Mouse (Mus musculus) v-Abl transformed pro-B cells (cell line): Measurements from ENCODE around the gene Stambpl1.

Source experiments
- in situ Hi-C, 2 experiments: fragments of 400-800 bp; cut with MboI; formaldehyde crosslinking; loops; one replicate each; pipeline ENCODE4 v1.15.1; 2025; ENCODE audit not compliant: unreplicated experiment in 2 of 2

The Stambpl1 gene

GRCm38 (mm10) chr19:34192008-34192963 is at the start of gene Stambpl1:
Gene Stambpl1, plus strand, starts transcription at chr19:34192229.
- in situ Hi-C loops: no loop called here

- in situ Hi-C loops: loop anchor here (10.0 to 25.0 kb wide), 7 partner anchors 96 to 761 kb away; partner anchors contain the start of genes Ch25h (in 2 of the 2) and Rnls (in 2 of the 2)
Measured at GRCm38 (mm10) chr19:34148421-34148820, 43.6 kb upstream of the Stambpl1 start.

- in situ Hi-C loops: no loop called here
Measured at GRCm38 (mm10) chr19:34151909-34152308, 40.1 kb upstream of the Stambpl1 start.

- in situ Hi-C loops: no loop called here
Measured at GRCm38 (mm10) chr19:34153263-34154144, 38.5 kb upstream of the Stambpl1 start.

- in situ Hi-C loops: loop anchor here (10.0 kb wide), 1 partner anchor 62 kb away; no protein-coding TSS in a partner anchor
Measured at GRCm38 (mm10) chr19:34162693-34163092, 29.3 kb upstream of the Stambpl1 start.

GRCm38 (mm10) chr19:34165891-34166290 is 26.1 kb upstream of the Stambpl1 start, which contains the start of gene Ankrd22:
Gene Ankrd22, minus strand, starts transcription at chr19:34166053.
- in situ Hi-C loops: loop anchor here (10.0 kb wide), 1 partner anchor 59 kb away; no protein-coding TSS in a partner anchor

GRCm38 (mm10) chr19:34166386-34166785 is 25.6 kb upstream of the Stambpl1 start:
- in situ Hi-C loops: loop anchor here (10.0 kb wide), 1 partner anchor 58 kb away; no protein-coding TSS in a partner anchor

- in situ Hi-C loops: loop anchor here (10.0 kb wide), 1 partner anchor 57 kb away; no protein-coding TSS in a partner anchor
Measured at GRCm38 (mm10) chr19:34167896-34168661, 23.9 kb upstream of the Stambpl1 start.

GRCm38 (mm10) chr19:34169121-34169520 is 22.9 kb upstream of the Stambpl1 start:
- in situ Hi-C loops: loop anchor here (10.0 kb wide), 1 partner anchor 56 kb away; no protein-coding TSS in a partner anchor

GRCm38 (mm10) chr19:34171167-34171566 is 20.9 kb upstream of the Stambpl1 start:
- in situ Hi-C loops: no loop called here

GRCm38 (mm10) chr19:34174004-34174403 is 18.0 kb upstream of the Stambpl1 start:
- in situ Hi-C loops: no loop called here

GRCm38 (mm10) chr19:34179136-34179535 is 12.9 kb upstream of the Stambpl1 start:
- in situ Hi-C loops: no loop called here

GRCm38 (mm10) chr19:34180316-34180715 is 11.7 kb upstream of the Stambpl1 start:
- in situ Hi-C loops: no loop called here

GRCm38 (mm10) chr19:34181234-34181633 is 10.8 kb upstream of the Stambpl1 start:
- in situ Hi-C loops: no loop called here

- in situ Hi-C loops: no loop called here
Measured at GRCm38 (mm10) chr19:34182490-34182889, 9.5 kb upstream of the Stambpl1 start.

- in situ Hi-C loops: loop anchor here (5.0 kb wide), 1 partner anchor 35 kb away; no protein-coding TSS in a partner anchor
Measured at GRCm38 (mm10) chr19:34186845-34187244, 5.2 kb upstream of the Stambpl1 start.

GRCm38 (mm10) chr19:34191645-34192007 is 403 bp upstream of the Stambpl1 start:
- in situ Hi-C loops: no loop called here

GRCm38 (mm10) chr19:34193149-34193548 is 1.1 kb downstream of the Stambpl1 start:
- in situ Hi-C loops: no loop called here

- in situ Hi-C loops: no loop called here
Measured at GRCm38 (mm10) chr19:34193683-34194082, 1.7 kb downstream of the Stambpl1 start.
